Mouse (Mus musculus) induced T-regulatory cell, adult 2 months (primary cell): ENCODE measurements around the gene Pirt.
A peak's percentile ranks its signal among the peaks of the same experiment; 100 is the strongest.

Source experiments
- DNase-seq: peaks from one replicate; pipeline ENCODE4 v3.0.0-alpha.2; 2012; ENCODE audit warnings: low read depth

The Pirt gene

GRCm38 (mm10) chr11:66911811-66912210, at the start of gene Pirt:
Gene Pirt (plus strand): TSS chr11:66911981.
- DNase-seq: no peak

GRCm38 (mm10) chr11:66871701-66872100, 40.1 kb upstream of the Pirt start:
- DNase-seq: peak; percentile 8

DNA sequence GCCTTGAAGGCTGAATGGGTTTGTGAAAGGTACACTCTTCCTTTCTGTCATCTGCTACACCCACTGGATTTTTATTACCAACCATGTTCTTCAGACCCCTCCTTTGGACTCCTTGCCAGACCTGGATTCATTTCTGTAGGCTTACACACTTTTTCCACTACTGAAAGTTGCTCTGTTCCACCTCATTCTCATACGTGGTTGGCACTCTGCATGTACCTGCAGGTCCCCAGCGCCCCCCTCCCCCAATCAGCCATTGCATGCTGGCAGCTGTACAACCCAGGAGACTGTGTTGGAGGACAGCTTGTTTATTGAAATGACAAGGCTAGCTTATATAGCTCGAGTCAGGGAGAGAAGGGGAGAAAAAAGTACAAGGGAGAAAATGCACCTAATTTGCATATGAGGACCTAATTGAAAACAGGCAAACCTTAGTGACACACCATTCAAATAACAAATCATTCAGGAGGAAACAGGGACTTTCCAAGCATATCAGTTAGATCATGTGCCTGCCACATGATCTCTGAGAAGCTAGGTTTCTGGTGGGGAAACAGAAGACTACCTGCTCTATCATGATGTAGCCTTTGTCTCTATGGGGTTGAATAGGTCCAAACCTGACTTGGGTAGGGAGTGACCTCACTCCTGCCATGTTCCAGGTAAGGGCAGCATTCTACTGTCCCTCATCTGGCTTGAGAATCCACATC, 38.9 kb upstream of the Pirt start:
- peak; percentile 0 for DNase-seq

- no peak for DNase-seq
Observed at GRCm38 (mm10) chr11:66881291-66881690, 30.5 kb upstream of the Pirt start.

DNA sequence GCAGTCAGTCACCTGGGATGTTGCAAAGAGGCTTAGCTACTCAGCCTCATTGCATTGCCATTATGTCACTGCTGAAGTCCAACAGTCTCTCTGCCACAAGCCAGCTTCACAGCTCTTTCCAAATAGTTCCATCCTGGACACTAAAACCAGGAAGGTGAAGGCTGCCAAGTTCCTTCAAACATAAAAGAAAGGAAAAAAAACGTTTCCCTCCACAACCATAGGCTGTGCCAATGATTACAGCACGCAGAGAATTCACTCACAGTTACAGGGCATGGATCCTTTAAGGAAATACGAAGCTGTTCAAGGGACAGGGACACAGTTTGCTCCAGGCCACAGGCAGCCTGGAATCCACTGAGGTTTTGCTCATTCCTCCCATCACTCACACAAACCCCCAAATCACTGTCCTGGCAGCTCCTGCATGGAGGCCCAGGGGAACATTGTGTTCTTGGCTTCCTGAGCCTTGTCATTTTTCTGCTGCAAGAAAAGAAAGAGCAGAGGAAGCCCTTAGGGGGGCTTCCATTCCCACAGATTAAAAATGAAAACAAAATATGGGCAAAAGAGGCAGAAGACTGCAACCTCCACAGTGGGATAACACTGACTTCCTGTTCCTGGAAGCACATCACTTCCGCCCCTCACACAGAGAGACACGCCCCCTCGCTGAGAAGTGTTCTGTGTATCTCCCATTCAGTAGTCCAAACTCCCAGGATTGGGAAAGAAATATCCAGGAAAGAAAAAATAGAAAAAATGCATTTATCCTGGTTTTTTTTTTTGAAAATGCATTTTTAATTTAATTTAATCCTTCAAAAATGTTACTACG, 29.3 kb upstream of the Pirt start:
- no peak for DNase-seq

DNA sequence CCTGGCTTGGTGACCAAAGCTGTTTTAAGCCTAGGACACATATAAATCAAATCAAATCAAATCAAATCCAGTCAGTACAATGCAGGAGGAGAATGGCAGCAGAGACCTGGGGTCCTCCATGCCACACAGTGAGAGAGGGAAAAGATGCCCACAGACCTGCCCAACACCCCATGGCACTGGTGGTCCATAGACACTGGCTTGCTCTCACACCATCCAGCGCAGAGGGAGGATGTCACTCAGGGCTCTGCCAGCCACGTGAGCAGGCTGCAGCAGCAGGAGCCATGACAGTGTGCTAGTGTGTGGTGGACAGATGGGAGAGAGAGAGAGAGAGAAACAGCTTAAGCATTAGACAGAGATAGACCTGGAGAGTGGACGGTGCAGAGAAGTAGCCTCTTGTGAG, 19.2 kb upstream of the Pirt start:
- DNase-seq: no peak

GRCm38 (mm10) chr11:66898747-66899146, 13.0 kb upstream of the Pirt start:
- no peak for DNase-seq

DNA sequence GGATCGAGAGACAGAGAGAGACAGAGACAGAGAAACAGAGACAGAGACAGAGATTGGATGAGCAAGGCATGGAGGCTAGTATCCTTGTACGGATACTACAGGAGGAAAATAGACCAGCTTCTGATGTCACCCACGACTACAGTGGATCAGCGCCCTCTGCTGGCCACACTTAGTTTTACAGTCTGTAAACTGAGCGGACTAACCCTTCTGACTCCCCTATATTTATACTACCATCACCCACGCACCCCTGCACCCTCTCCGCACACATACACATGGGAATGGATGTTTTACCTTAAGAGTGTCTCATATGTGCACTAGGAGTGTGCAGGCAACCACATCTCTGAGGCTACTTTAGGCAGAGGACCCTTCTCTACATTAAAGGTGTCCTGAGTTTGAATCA, 12.4 kb upstream of the Pirt start:
- DNase-seq: peak; percentile 50

GRCm38 (mm10) chr11:66902801-66903200, 9.0 kb upstream of the Pirt start:
- DNase-seq: no peak

DNA sequence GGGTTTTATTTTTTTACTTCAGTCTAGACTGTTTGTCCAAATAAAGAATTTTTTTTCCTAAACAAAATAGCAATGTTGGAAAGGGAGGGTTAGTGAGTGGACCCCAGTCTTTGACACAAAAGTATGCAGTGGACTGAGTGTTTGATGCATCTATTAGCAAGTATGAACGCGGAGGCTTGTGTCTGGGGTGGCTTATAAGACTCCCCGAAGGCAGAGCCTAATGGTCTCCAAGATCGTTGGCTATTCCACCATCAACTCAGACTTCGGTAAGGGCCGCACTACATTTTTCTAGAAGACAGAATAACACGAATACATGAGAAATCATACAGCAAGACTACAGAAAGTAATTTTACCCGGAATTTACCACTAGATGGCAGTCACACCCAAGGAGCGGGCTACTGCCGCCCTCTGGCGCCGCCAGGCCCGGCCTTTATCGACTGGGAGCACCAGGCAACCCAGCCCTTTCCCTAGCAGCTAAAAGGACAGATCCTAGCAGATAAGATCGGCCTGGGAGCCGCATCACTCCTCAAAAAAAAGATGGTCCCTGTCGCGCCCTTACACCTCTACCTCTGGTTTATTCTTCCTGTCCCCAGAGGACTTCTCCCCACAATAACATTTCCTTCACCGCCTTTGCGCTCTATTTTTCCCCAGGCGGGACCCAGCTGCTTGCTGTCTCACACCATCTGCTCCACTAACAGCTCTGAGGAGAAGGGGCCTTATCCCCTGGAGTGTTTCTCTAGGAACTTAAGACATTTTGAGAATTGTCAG, 6.0 kb upstream of the Pirt start:
- peak; percentile 65 for DNase-seq

DNA sequence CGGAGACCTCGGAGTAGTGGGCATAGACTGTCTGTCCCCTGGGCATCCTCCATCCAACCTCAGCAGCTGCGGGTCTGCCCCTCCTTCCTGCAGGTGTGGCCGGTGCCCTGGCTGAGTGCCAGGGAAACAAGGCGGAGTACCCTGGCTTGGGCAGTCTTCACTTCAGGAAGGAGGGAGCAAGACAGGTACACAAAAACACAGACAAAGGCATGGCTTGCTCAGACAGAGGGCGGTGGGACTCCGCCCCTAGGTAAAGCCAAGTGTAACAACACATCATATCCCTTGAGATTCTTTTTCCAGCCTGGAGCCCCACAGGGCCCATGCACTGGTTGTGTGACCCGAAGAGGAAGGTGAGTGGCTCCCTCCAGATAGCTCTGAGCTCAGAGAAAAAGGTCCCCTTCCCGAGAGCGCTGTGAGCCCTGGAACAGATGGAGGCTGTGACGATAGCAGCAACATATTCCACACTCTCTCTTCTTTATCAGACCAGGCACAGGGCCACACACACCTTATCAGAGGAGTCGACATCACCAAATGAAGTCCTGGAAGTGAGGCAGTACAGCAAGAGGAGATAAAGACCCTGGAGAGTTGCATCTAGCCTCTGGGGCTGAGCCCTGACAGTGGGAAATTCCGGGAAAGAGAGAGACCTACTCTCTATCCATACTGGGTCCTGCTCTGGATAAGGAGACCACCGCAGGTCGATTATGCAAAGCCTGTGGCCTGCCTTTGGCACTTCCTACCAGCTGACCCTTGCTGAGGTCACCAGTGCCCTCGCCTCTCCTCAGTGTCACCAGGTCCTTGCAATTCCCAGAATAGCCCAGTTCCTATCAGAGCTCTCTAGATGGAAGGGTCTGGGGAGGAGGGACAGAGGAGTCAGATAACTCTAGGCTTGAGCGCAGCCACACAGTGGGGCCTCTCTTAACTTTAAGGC, 1.0 kb downstream of the Pirt start:
- DNase-seq: no peak

GRCm38 (mm10) chr11:66914249-66914648, 2.5 kb downstream of the Pirt start:
- peak; percentile 34 for DNase-seq

DNA sequence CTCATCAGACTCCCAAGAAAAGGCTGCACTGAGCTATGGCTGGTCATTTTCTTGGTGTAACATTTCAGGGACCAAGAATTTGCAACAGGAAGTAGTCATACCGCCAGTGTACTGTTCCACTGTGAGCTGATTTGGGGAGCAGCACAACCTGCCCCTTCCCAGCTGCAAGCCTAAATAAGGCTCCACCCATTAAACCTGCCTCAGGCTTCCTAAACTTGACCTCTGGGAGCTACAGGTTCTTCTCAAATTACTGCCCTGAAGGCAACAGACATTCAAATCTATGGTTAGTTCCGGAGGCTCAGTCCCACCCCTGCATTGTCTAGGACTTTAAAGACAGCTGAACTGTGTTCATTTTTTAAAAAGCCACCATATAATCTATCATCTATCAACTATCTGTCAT, 8.2 kb downstream of the Pirt start:
- DNase-seq: no peak

- no peak for DNase-seq
Observed at GRCm38 (mm10) chr11:66924095-66924823, 12.5 kb downstream of the Pirt start.

- no peak for DNase-seq
Observed at GRCm38 (mm10) chr11:66928311-66928710, 16.5 kb downstream of the Pirt start.

DNA sequence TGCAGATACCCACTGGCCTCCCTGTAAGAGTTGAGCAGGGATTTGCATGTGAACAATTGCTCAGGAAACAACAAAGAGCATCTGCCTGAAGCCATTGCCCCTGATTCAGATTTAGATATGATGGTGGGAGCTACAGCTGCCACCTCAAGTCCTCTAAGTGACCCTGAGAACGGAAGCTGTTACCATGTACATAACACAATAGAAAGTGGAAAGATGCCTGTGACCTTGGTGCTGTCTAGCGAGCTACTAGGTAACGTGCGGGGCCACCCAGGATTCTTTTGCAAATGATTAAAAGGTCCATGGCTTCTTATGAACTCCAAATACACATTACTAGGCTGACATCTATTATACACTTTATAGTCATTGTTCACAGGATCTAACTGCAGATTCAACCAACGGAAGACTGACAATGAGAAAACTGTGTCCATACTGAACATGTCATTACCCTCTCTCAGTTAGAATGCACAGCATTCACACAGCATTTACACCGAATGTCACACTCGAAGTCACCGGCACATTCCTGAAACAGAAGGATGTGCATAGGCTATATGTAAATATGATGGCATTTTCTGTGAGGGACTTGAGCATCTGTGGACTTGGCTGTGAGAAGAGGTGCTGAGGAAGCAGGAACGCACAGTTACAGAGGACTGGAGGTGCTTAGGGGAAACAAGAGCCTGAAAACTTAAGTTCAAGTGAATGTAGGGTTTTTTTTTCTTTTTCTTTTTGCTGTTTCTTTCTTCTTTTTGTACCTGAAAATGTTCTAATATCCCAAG, 21.2 kb downstream of the Pirt start:
- DNase-seq: no peak

DNA sequence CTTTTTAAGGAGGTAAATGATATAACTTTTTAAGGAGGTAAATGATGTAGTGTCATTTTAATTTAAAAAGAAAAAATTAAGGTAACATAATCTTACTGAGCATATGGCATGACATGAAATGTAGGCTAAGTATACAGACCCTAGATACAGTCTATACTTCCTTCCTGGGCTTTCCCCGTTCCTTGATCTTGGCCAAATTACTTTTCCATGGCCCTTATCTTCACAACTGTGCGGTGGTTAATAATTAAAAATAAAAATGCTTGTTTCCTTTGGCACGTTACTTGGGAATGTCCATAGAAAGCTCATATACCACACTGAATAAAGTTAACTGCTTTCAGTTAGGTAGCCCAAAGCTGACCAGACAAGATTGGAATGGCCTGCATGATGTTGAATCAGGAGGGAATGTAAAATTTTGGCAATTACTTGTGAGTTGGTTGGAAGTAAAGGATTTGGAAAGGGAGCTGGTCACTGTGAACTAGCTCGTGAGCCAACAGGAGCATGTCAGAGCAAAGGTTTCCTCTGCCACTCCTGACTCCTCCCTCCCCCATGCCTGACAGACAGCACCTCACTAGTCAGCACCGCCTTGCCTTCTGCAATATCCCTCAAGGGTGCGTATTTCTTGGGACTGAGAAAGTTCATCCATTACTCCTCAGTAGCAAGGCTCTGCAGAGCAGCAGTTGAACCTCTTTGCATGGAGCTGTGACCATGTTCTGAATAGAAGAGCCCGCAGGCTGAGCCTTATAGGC, 22.8 kb downstream of the Pirt start:
- no peak for DNase-seq

DNA sequence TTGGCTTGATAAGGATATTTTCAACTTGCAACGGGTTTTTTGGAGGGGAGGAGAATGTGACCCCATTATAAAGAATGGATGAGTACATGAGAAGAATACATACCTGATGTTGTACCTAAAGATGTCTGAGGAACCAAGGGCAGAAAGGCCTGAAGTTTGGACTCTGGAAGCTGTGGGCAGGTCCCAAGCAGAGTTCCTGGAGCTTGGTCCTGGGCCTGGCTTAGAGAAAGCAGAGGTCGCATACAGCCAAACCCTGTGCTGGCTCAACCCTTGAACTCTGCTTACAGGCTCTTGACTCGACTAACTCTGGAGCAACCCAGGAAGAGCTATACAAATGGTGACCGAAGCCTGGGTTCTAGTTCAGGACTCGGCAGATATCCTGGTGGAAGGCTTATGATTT, 30.2 kb downstream of the Pirt start:
- DNase-seq: no peak

DNA sequence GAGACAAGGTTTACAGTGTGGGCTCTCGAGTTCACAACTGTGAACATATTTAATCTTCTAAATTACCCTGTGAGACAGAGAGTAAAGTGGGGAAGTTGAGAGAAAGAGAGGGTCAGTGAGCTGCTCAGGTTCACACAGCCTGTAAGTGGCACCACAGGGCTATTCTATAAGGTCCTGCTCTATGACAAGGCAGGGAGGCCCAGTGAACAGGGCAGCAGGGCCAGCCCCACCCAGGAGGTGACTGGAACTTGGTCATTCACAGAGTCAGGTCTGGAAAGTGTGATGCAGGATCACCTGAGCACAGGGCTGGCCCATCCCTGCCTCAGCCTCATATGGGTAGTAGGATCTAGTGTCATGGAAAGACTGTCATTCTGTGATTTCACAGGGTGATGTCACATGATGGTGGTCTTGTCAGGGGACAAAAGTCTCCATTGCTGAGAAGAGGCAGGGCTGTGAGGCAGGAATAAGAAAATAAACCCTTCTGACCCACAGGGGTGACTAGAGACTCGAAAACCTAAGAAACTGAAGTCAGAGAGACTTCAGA, 33.5 kb downstream of the Pirt start:
- no peak for DNase-seq
